Mouse (Mus musculus): ENCODE results near the gene Cd200r4. TPM values are rescaled to one million over a fixed set of nuclear protein-coding genes. Genes with fewer than 3 reads are reported as not detected.

Cd200r4 gene
- polyA plus RNA-seq (2017; shearing (Covaris generic)), result 2.8 TPM

DNA sequence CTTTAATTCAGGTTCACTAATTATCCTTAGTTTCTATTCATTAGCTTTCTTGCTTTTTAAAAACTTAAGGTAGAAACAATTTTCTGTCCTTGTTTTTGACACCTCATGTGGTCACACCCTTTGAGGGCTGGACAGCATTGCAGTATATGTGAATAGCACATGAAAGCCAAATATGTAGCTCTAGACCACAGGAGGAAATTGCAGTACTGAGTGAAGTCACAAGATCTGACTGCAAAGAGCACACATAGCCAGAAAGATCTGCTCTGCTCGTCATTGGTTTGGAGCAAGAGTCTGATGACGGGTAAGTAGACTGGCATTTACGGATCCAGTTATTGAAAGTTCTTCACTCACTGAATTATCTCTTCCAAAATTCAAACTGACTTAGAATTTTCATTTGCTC is at the start of gene Cd200r4:
Cd200r4 (plus strand) TSS at position 190 of the 400 bp plus-strand sequence.

DNA sequence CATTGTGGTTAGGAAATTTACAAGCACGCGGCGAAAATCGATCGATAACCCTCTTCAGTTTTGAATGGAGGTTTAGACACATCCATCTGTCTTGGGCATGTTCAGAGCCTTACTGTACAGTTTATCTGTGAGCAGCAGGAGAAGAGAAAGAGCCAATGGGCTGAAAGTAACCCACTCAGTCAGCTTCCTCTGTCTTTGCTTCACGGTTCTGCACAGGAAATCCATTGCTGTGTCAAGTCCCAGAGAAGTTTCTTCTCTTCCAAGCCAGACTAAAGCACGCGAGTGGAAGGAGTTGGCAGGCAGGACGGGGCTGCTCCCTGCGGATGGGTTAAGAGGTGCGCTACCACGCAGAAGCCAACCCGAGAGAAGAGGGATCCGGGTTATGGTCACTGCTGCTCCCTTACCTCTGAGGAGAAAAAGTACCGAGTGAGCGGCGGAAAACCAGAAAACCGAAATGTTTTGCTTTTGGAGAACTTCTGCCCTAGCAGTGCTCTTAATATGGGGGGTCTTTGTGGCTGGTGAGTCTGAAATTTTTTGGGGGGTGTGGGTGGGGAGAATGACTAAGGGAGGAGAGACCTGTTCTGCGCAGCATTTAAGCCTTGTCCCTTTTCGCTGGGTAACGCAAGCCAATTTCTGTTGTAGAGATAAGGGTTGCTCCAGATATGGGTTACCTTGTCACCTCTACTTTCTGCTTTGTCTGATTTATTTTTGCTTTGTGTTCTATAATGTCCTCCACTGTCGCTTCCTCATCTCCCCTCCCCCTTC is 45.8 kb upstream of the Cd200r4 start, which contains the start of gene Cd200r1:
Cd200r1 (plus strand) TSS at position 182 of the 765 bp plus-strand sequence.

DNA sequence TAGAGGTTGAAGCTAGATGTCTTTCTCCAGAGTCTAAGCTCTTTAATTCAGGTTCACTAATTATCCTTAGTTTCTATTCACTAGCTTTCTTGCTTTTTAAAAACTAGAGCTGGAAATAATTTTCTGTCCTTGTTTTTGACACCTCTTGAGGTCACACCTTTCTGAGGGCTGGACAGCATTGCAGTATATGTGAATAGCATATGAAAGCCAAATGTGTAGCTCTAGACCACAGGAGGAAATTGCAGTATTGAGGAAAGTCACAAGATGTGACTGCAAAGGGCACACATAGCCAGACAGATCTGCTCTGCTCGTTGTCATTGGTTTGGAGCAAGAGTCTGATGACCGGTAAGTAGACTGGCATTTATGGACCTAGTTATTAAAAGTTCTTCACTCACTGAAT is 55.3 kb downstream of the Cd200r4 start, which contains the start of gene Cd200r2:
Cd200r2 (plus strand) TSS at position 301 of the 400 bp plus-strand sequence.

Other genes with a start within 250 kb of the Cd200r4 start
- 11.1 TPM for gene Nepro, start 87.4 kb upstream of the Cd200r4 start, polyA plus RNA-seq (2017; shearing (Covaris generic))
- gene Gtpbp8, start 65.4 kb upstream of the Cd200r4 start, polyA plus RNA-seq (2017; shearing (Covaris generic)), result 40.7 TPM
- 40.1 TPM for gene Cd200r1, start 46.0 kb upstream of the Cd200r4 start, polyA plus RNA-seq (2017; shearing (Covaris generic))
- gene Cd200r2, start 55.4 kb downstream of the Cd200r4 start, polyA plus RNA-seq (2017; shearing (Covaris generic)), result 0.11 TPM
- gene Cd200r3, start 131.9 kb downstream of the Cd200r4 start, polyA plus RNA-seq (2017; shearing (Covaris generic)), result 1.9 TPM

Data from CD4-positive, CD25-positive, alpha-beta regulatory T cell (primary cell).